Mouse (Mus musculus): ENCODE data around the gene Tmem106c. TPM values are rescaled to one million over a fixed set of nuclear protein-coding genes. Genes with fewer than 3 reads are reported as not detected.

Gene Tmem106c
- polyA plus RNA-seq, 1 experiment from 2014 or later, result 30.3 TPM

DNA sequence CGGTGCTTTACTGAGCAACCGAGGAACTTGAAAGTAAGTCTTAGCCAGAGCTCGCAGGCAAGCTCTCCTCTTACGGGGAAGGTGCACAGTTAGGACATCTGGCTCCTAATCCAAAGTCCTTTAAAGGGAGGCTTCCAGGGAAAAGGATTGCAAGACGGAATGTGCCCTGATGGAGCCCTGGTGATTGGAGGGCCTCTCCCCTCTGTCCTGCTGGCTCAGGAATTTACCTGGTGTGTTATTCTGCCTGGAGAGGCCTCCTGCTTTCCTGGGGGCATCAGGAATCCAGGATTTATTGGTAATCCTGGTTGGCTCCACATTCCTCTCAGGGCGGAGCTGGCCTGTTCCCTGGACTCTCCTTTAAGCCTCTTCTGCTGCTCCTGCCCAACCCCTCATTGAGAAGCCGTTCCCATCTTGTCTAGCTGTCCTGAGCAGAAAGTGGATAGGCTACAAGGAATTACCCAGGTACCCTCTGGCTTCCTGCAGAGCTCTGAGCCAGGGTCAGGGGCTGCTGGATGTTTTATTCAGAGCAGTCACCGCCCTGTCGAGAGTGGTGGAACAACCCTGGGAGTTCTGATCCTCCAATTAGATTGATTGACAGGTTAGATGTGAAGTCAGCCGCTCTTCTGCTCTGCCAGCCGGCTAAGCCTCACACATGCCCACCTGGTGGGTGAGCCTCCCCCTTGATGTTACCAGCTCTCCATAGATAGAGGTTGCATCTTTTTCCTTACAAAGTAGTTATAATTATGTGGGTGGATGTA is 9.4 kb downstream of the Tmem106c start:
- no peaks in the 10 kb centered on the region for H3K4me1 ChIP-seq (ENCODE audit: insufficient read depth, low read depth, low read length)
- H3K27ac ChIP-seq (ENCODE audit: low read length), result no peak overlapping the region
- no peak overlapping the region for H3K9ac ChIP-seq (replicated peaks; ENCODE audit: low read depth)
- no peaks in the 10 kb centered on the region for H3K9me3 ChIP-seq (ENCODE audit: low read length)
- no peak overlapping the region for H3K4me2 ChIP-seq (replicated peaks; ENCODE audit: low read depth, low read length)
- DNase-seq (ENCODE audit: low spot score) (no peak), ATAC-seq (no peak)
- no peak overlapping the region for H3K4me3 ChIP-seq (ENCODE audit: low read depth, low read length)
- 48% methylated on average over 11 of the region's 11 CpGs for WGBS
- H3K27me3 ChIP-seq (replicated peaks; ENCODE audit: insufficient read depth, low read length), result no peaks in the 10 kb centered on the region
- TF ChIP-seq EP300 (IDR thresholded peaks at IDR 0.05) (no peak), CTCF (IDR thresholded peaks at IDR 0.05) (no peak)
- no peaks in the 10 kb centered on the region for H3K36me3 ChIP-seq (ENCODE audit: insufficient read depth, low read length)

DNA sequence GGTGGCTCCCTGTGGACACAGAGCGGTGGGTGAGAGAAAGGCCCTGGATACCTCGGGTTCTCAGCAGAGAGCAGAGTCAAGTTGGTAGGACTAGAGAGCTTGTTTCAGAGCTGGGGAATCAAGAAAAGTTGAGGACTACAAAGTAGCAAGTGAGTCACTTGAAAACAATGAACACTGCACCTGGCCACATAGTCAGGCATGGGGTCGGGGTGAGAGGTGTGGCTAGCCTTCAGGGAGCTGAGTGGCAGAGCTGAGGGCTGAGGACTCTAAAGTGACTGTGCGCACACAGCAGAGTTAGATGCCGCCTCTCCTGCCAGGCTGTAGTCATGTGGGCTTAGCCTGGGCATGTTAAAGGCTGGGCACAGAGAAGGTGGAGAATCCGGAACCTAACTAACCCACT is 17.6 kb downstream of the Tmem106c start:
- WGBS, result 63% methylated on average over 6 of the region's 6 CpGs
- Histone ChIP-seq H3K27me3 (replicated peaks; ENCODE audit: insufficient read depth, low read length) (no peaks in the 10 kb centered on the region), H3K4me3 (ENCODE audit: low read depth, low read length) (no peak overlapping the region), H3K36me3 (ENCODE audit: insufficient read depth, low read length) (no peaks in the 10 kb centered on the region), H3K9me3 (ENCODE audit: low read length) (no peaks in the 10 kb centered on the region), H3K4me1 (ENCODE audit: insufficient read depth, low read depth, low read length) (no peaks in the 10 kb centered on the region), H3K9ac (replicated peaks; ENCODE audit: low read depth) (no peak overlapping the region), H3K4me2 (replicated peaks; ENCODE audit: low read depth, low read length) (no peak overlapping the region), H3K27ac (ENCODE audit: low read length) (no peak overlapping the region)
- ATAC-seq (peak; percentile 90), DNase-seq (ENCODE audit: low spot score) (peak; percentile 57)
- no peak for TF ChIP-seq EP300 (IDR thresholded peaks at IDR 0.05)
- TF ChIP-seq CTCF (IDR thresholded peaks at IDR 0.05), result no peak

DNA sequence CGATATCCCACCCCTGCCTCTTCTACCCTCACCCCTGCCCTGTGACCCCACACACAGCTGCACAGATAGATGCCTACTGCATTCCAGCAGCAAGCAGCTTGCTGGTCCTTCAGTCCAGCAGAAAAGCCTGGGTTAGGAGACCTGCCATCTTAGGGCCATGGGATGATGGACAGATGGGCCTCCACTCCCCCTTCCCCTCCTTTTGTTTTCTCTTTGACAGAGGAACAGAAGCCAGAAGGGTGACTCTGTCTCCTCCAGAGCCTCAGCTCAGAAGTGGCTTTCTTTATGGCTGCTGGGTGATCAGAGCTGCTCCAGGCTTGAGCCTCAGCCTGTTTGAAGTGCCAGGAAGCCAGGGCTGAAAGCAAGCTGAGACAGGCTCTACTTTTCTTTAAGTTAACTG is 25.5 kb downstream of the Tmem106c start:
- Histone ChIP-seq H3K36me3 (ENCODE audit: insufficient read depth, low read length) (no peaks in the 10 kb centered on the region), H3K4me1 (ENCODE audit: insufficient read depth, low read depth, low read length) (no peaks in the 10 kb centered on the region), H3K27ac (ENCODE audit: low read length) (no peak overlapping the region), H3K9ac (replicated peaks; ENCODE audit: low read depth) (no peak overlapping the region), H3K27me3 (replicated peaks; ENCODE audit: insufficient read depth, low read length) (no peaks in the 10 kb centered on the region), H3K9me3 (ENCODE audit: low read length) (no peaks in the 10 kb centered on the region), H3K4me2 (replicated peaks; ENCODE audit: low read depth, low read length) (no peak overlapping the region), H3K4me3 (ENCODE audit: low read depth, low read length) (no peak overlapping the region)
- WGBS, result 38% methylated on average over 1 of the region's 1 CpGs
- ATAC-seq, result no peak
- TF ChIP-seq EP300 (IDR thresholded peaks at IDR 0.05), result no peak
- TF ChIP-seq CTCF (IDR thresholded peaks at IDR 0.05), result no peak
- DNase-seq (ENCODE audit: low spot score), result no peak

DNA sequence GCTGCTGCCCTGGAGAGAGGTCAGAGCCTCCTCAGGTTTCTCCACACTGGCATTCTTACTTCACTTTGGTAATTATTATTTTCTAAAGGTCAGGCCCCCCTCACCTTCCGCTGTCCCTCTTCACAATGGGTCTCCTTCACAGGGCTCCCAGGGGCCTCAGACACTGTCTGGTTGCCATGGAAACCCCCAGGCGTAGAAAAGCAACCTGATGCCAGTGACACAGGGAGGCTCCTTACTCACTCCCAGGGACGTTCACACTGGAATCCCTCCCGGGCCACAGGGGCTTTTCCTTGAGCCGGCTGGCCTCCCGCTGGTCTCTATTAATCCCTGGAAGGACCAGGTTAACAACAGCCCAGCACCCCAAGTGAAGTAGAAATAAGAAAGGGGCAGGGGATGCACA is 26.1 kb downstream of the Tmem106c start:
- Histone ChIP-seq H3K27me3 (replicated peaks; ENCODE audit: insufficient read depth, low read length) (no peaks in the 10 kb centered on the region), H3K4me3 (ENCODE audit: low read depth, low read length) (no peak overlapping the region), H3K36me3 (ENCODE audit: insufficient read depth, low read length) (no peaks in the 10 kb centered on the region), H3K9me3 (ENCODE audit: low read length) (no peaks in the 10 kb centered on the region), H3K27ac (ENCODE audit: low read length) (no peak overlapping the region), H3K4me1 (ENCODE audit: insufficient read depth, low read depth, low read length) (no peaks in the 10 kb centered on the region), H3K4me2 (replicated peaks; ENCODE audit: low read depth, low read length) (no peak overlapping the region), H3K9ac (replicated peaks; ENCODE audit: low read depth) (no peak overlapping the region)
- WGBS, result 9% methylated on average over 6 of the region's 6 CpGs
- TF ChIP-seq CTCF (IDR thresholded peaks at IDR 0.05) (no peak), EP300 (IDR thresholded peaks at IDR 0.05) (no peak)
- ATAC-seq (no peak), DNase-seq (ENCODE audit: low spot score) (no peak)

DNA sequence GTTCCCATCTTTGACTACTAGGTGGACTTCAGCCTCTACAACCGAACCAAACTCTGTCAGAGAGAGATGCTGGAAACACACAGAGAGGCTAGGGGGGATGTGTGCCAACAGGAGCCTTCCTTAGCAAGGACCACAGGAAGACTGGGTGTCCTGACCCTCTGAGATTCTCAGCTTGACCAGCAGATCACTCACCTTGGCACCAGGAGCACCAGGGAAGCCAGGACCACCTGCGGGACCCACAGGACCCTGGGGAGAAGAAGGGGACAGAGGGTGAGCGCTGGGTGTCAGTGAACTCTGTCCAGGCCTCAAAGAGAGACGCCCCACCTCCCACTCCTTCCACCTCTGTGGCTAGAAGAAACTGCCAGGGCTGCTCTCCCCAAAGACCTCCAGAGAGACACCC is 26.7 kb downstream of the Tmem106c start:
- no peak overlapping the region for H3K27ac ChIP-seq (ENCODE audit: low read length)
- H3K4me3 ChIP-seq (ENCODE audit: low read depth, low read length), result no peak overlapping the region
- no peaks in the 10 kb centered on the region for H3K27me3 ChIP-seq (replicated peaks; ENCODE audit: insufficient read depth, low read length)
- H3K36me3 ChIP-seq (ENCODE audit: insufficient read depth, low read length), result no peaks in the 10 kb centered on the region
- H3K4me1 ChIP-seq (ENCODE audit: insufficient read depth, low read depth, low read length), result no peaks in the 10 kb centered on the region
- 49% methylated on average over 4 of the region's 4 CpGs for WGBS
- ATAC-seq (no peak), DNase-seq (ENCODE audit: low spot score) (no peak)
- H3K9ac ChIP-seq (replicated peaks; ENCODE audit: low read depth), result no peak overlapping the region
- H3K4me2 ChIP-seq (replicated peaks; ENCODE audit: low read depth, low read length), result no peak overlapping the region
- TF ChIP-seq EP300 (IDR thresholded peaks at IDR 0.05), result no peak
- no peak for TF ChIP-seq CTCF (IDR thresholded peaks at IDR 0.05)
- no peaks in the 10 kb centered on the region for H3K9me3 ChIP-seq (ENCODE audit: low read length)

DNA sequence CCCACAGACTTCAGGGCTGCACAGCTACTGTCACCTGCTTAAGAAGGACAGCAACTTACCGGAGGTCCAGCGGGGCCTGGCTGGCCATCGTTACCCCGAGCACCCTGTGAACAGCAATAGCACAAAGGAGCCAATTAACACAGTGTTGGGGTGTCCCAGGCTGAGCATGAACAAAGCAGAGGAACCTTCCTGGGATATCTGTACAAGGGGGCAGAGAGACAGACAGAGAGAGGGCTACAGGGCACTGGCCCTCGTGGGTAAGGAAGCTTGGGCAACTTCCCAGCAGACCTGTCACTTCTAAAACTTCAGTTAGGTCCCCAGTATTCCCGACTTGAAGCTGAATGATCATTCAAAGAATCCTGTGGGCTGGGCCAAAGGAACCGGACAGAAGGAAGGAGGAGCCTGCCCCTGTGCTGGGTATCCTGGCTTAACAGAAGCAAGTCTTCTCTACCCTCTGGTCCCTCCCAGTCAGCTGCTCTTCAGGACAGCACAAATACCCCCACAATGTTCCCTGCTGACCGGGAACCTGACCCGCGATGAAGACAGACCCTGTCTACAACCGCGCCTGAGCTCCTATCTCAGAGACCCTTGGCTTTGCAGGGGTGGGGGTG is 27.4 kb downstream of the Tmem106c start:
- Histone ChIP-seq H3K4me3 (ENCODE audit: low read depth, low read length) (no peak overlapping the region), H3K27me3 (replicated peaks; ENCODE audit: insufficient read depth, low read length) (no peaks in the 10 kb centered on the region), H3K9ac (replicated peaks; ENCODE audit: low read depth) (no peak overlapping the region), H3K4me1 (ENCODE audit: insufficient read depth, low read depth, low read length) (no peaks in the 10 kb centered on the region), H3K27ac (ENCODE audit: low read length) (no peak overlapping the region), H3K36me3 (ENCODE audit: insufficient read depth, low read length) (no peaks in the 10 kb centered on the region), H3K9me3 (ENCODE audit: low read length) (no peaks in the 10 kb centered on the region), H3K4me2 (replicated peaks; ENCODE audit: low read depth, low read length) (no peak overlapping the region)
- 48% methylated on average over 12 of the region's 12 CpGs for WGBS
- ATAC-seq (no peak), DNase-seq (ENCODE audit: low spot score) (no peak)
- TF ChIP-seq EP300 (IDR thresholded peaks at IDR 0.05) (no peak), CTCF (IDR thresholded peaks at IDR 0.05) (no peak)

Data from lung, postnatal 0 days (tissue).